Mouse (Mus musculus) kidney, postnatal 14 days (tissue): ENCODE data around the gene Ppp2r2d.
A peak's percentile ranks its signal among the peaks of the same experiment; 100 is the strongest.

Source experiments
- DNase-seq: peaks from one replicate; pipeline ENCODE4 v3.0.0; 2022; ENCODE audit warnings: mixed read lengths

Ppp2r2d gene

GRCm38 (mm10) chr7:138863950-138864572, 18.2 kb downstream of the Ppp2r2d start:
- no peak for DNase-seq

GRCm38 (mm10) chr7:138864776-138865175, 18.9 kb downstream of the Ppp2r2d start:
- DNase-seq: no peak

GRCm38 (mm10) chr7:138867286-138867685, 21.4 kb downstream of the Ppp2r2d start:
- DNase-seq: no peak

GRCm38 (mm10) chr7:138868316-138868715, 22.4 kb downstream of the Ppp2r2d start:
- no peak for DNase-seq

- peak; percentile 24 for DNase-seq
Observed at GRCm38 (mm10) chr7:138872956-138873355, 27.1 kb downstream of the Ppp2r2d start.

- DNase-seq: no peak
Observed at GRCm38 (mm10) chr7:138875031-138875430, 29.2 kb downstream of the Ppp2r2d start.

GRCm38 (mm10) chr7:138883724-138884123, 37.8 kb downstream of the Ppp2r2d start:
- DNase-seq: no peak

GRCm38 (mm10) chr7:138885365-138886289, 39.7 kb downstream of the Ppp2r2d start:
- peak; percentile 17 for DNase-seq

- DNase-seq: peak; percentile 64
Observed at GRCm38 (mm10) chr7:138898122-138898521, 52.2 kb downstream of the Ppp2r2d start.

GRCm38 (mm10) chr7:138898743-138899142, 52.9 kb downstream of the Ppp2r2d start:
- no peak for DNase-seq

- DNase-seq: peak; percentile 76
Observed at GRCm38 (mm10) chr7:138903886-138904435, 58.1 kb downstream of the Ppp2r2d start.

- DNase-seq: no peak
Observed at GRCm38 (mm10) chr7:138906441-138906840, 60.6 kb downstream of the Ppp2r2d start.

- peak; percentile 57 for DNase-seq
Observed at GRCm38 (mm10) chr7:138907043-138907442, 61.2 kb downstream of the Ppp2r2d start.

- no peak for DNase-seq
Observed at GRCm38 (mm10) chr7:138907976-138908375, 62.1 kb downstream of the Ppp2r2d start.

- no peak for DNase-seq
Observed at GRCm38 (mm10) chr7:138908768-138909276, 62.9 kb downstream of the Ppp2r2d start.

- peak; percentile 95 for DNase-seq
Observed at GRCm38 (mm10) chr7:138909277-138910192, 63.7 kb downstream of the Ppp2r2d start, which contains the start of gene Bnip3. TSS of gene Bnip3 (minus strand) at chr7:138909519.

- DNase-seq: no peak
Observed at GRCm38 (mm10) chr7:138910193-138910562, 64.3 kb downstream of the Ppp2r2d start.

GRCm38 (mm10) chr7:138913616-138914015, 67.7 kb downstream of the Ppp2r2d start:
- no peak for DNase-seq

GRCm38 (mm10) chr7:138919156-138919944, 73.5 kb downstream of the Ppp2r2d start:
- DNase-seq: peak; percentile 86

GRCm38 (mm10) chr7:138921611-138922010, 75.7 kb downstream of the Ppp2r2d start:
- DNase-seq: peak; percentile 59

GRCm38 (mm10) chr7:138923756-138924425, 78.0 kb downstream of the Ppp2r2d start:
- peak; percentile 41 for DNase-seq
